Mouse (Mus musculus) limb, embryonic 12.5 days (tissue): Measurements from ENCODE around the gene Sash1. TPM values are rescaled to one million over a fixed set of nuclear protein-coding genes. Genes with fewer than 3 reads are reported as not detected.

Experiments used
- ATAC-seq: fragments of 200-750 bp; cut with Nextera tagmentation; 2 replicates; pipeline ENCODE4 v1.8.0; 2017; ENCODE audit warnings: low read depth, moderate TSS enrichment; ENCODE audit not compliant: insufficient number of reproducible peaks, insufficient read depth, low FRiP score, low TSS enrichment
- H3K27ac ChIP-seq: fragments of 300-500 bp; sonication (generic); 2 replicates; pipeline ENCODE4 v1.5.1; 2016; ENCODE audit warnings: mild to moderate bottlenecking, moderate library complexity
- H3K27me3 ChIP-seq: fragments of 300-500 bp; sonication (generic); 2 replicates; pipeline ENCODE4 v1.6.1; 2016; ENCODE audit warnings: mild to moderate bottlenecking, moderate library complexity
- H3K36me3 ChIP-seq: fragments of 300-500 bp; sonication (generic); 2 replicates; pipeline ENCODE4 v1.6.1; 2016; ENCODE audit warnings: mild to moderate bottlenecking, moderate library complexity
- H3K4me1 ChIP-seq: fragments of 300-500 bp; sonication (generic); replicated peaks from 2 replicates; pipeline ENCODE4 v1.6.1; 2016
- H3K4me2 ChIP-seq: fragments of 300-500 bp; sonication (generic); 2 replicates; pipeline ENCODE4 v1.6.1; 2016; ENCODE audit warnings: mild to moderate bottlenecking, moderate library complexity
- H3K4me3 ChIP-seq: fragments of 300-500 bp; sonication (generic); replicated peaks from 2 replicates; pipeline ENCODE4 v1.5.1; 2016; ENCODE audit warnings: mild to moderate bottlenecking
- H3K9ac ChIP-seq: fragments of 300-500 bp; sonication (generic); replicated peaks from 2 replicates; pipeline ENCODE4 v1.6.1; 2016; ENCODE audit warnings: mild to moderate bottlenecking, moderate library complexity
- H3K9me3 ChIP-seq: fragments of 300-500 bp; sonication (generic); 2 replicates; pipeline ENCODE4 v1.6.1; 2016; ENCODE audit warnings: mild to moderate bottlenecking, moderate library complexity
- WGBS: fragments of 180-500 bp; shearing (Covaris S2); methylation state at CpG from one replicate; pipeline ENCODE4 v1.1.7; 2016; 5-methylcytosine and 5-hydroxymethylcytosine counted together
- polyA plus RNA-seq: library from polyadenylated mRNA; unstranded; fragments of >200 nt; fragmentation: Nextera tagmentation; extraction: Ambion mirVana; gene quantifications from 2 replicates; pipeline ENCODE4 v1.2.1, GENCODE M21; 2016

The Sash1 gene
- polyA plus RNA-seq, 1 experiment from 2014 or later = 7.8 TPM

DNA sequence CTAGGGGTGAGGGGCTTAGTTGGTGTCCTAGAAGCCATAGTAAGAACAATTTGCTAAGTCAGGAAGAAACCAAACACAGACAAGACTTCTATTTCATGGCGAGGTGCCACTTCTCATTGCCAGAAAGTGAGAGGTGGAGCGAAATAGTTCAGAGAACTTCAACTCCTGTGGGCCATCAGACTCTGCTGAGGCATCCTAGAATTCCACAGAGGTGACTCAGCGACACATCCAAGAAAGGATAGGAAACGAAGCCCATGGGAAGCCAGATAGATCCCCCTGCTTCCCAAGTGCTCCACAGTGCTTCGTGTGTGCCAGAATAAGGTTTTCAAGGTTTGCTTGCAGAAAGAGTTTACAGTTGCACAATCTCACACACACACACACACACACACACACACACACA, 209.1 kb downstream of the Sash1 start:
- Histone ChIP-seq H3K4me1 (no peaks in the 10 kb centered on the region), H3K36me3 (no peaks in the 10 kb centered on the region), H3K9ac (no peak overlapping the region), H3K27me3 (no peaks in the 10 kb centered on the region), H3K4me2 (no peak overlapping the region), H3K27ac (no peak overlapping the region), H3K9me3 (no peaks in the 10 kb centered on the region), H3K4me3 (no peak overlapping the region)
- no peak for ATAC-seq
- WGBS = 94% methylated on average over 5 of the region's 5 CpGs
